Mouse (Mus musculus) E14TG2a.4 (cell line): ENCODE measurements around the gene Plscr3.

Experiments
- H3K27me3 ChIP-seq: 2 replicates; pipeline ENCODE4 v1.6.1; 2014; ENCODE audit warnings: low read length, control low read depth; ENCODE audit not compliant: insufficient read depth
- H3K36me3 ChIP-seq: 2 replicates; pipeline ENCODE4 v1.6.1; 2014; ENCODE audit warnings: low read length, control low read depth; ENCODE audit not compliant: insufficient read depth
- H3K4me1 ChIP-seq: replicated peaks from 2 replicates; pipeline ENCODE4 v1.6.1; 2014; ENCODE audit warnings: low read depth, low read length, control low read depth
- H3K4me3 ChIP-seq: replicated peaks from 2 replicates; pipeline ENCODE4 v1.5.1; 2014; ENCODE audit warnings: mild to moderate bottlenecking, low read length
- H3K9me3 ChIP-seq: 2 replicates; pipeline ENCODE4 v1.6.1; 2014; ENCODE audit warnings: low read length, control low read depth
- CTCF ChIP-seq: conservative IDR thresholded peaks from 2 replicates; pipeline ENCODE4 v1.5.1; 2014; ENCODE audit warnings: low read length
- NANOG ChIP-seq: IDR thresholded peaks from 2 replicates; pipeline ENCODE4 v1.6.1; 2014; ENCODE audit warnings: borderline replicate concordance, low read length, mixed read lengths
- POU5F1 ChIP-seq: IDR thresholded peaks from 2 replicates; pipeline ENCODE4 v1.6.1; 2014; ENCODE audit warnings: low read length, borderline replicate concordance

Gene Plscr3

GRCm38 (mm10) chr11:69846198-69846680 is at the start of gene Plscr3:
Gene Plscr3, plus strand, starts transcription at chr11:69846376.
- Histone ChIP-seq H3K4me1 (peaks cover 37% of the 10 kb centered on the region), H3K9me3 (no peaks in the 10 kb centered on the region), H3K27me3 (peaks cover 22% of the 10 kb centered on the region), H3K36me3 (peaks cover 33% of the 10 kb centered on the region), H3K4me3 (peak within 1 kb of the TSS; percentile 86)
- TF ChIP-seq NANOG (no peak), POU5F1 (no peak), CTCF (no peak)

GRCm38 (mm10) chr11:69797924-69798323 is 48.3 kb upstream of the Plscr3 start:
- Histone ChIP-seq H3K4me3 (no peak overlapping the region), H3K4me1 (peaks cover 65% of the 10 kb centered on the region), H3K27me3 (peaks cover 69% of the 10 kb centered on the region), H3K9me3 (no peaks in the 10 kb centered on the region), H3K36me3 (no peaks in the 10 kb centered on the region)
- no peak for TF ChIP-seq CTCF
- no peak for TF ChIP-seq POU5F1
- TF ChIP-seq NANOG: no peak

GRCm38 (mm10) chr11:69799394-69800137 is 46.6 kb upstream of the Plscr3 start:
- TF ChIP-seq POU5F1 (no peak), NANOG (no peak), CTCF (no peak)
- Histone ChIP-seq H3K36me3 (no peaks in the 10 kb centered on the region), H3K27me3 (peaks cover 76% of the 10 kb centered on the region)

GRCm38 (mm10) chr11:69800138-69800391 is 46.1 kb upstream of the Plscr3 start:
- Histone ChIP-seq H3K36me3 (no peaks in the 10 kb centered on the region), H3K4me3 (peak overlapping the region; percentile 83), H3K4me1 (peaks cover 68% of the 10 kb centered on the region), H3K9me3 (no peaks in the 10 kb centered on the region), H3K27me3 (peaks cover 81% of the 10 kb centered on the region)
- no peak for TF ChIP-seq NANOG
- no peak for TF ChIP-seq CTCF
- no peak for TF ChIP-seq POU5F1

More at GRCm38 (mm10) chr11:69799394-69800137, 46.6 kb upstream of the Plscr3 start:
- Histone ChIP-seq H3K4me3 (peak overlapping the region; percentile 83), H3K9me3 (no peaks in the 10 kb centered on the region), H3K4me1 (peaks cover 67% of the 10 kb centered on the region)

- Histone ChIP-seq H3K27me3 (peaks cover 83% of the 10 kb centered on the region), H3K36me3 (no peaks in the 10 kb centered on the region), H3K9me3 (no peaks in the 10 kb centered on the region), H3K4me3 (peak overlapping the region; percentile 83), H3K4me1 (peaks cover 72% of the 10 kb centered on the region)
- TF ChIP-seq CTCF: no peak
- no peak for TF ChIP-seq NANOG
- TF ChIP-seq POU5F1: no peak
Measured at GRCm38 (mm10) chr11:69800392-69801197, 45.6 kb upstream of the Plscr3 start.

- H3K9me3 ChIP-seq: no peaks in the 10 kb centered on the region
- TF ChIP-seq NANOG (no peak), POU5F1 (no peak), CTCF (no peak)
- H3K27me3 ChIP-seq: peaks cover 77% of the 10 kb centered on the region
- H3K36me3 ChIP-seq: no peaks in the 10 kb centered on the region
- peaks cover 72% of the 10 kb centered on the region for H3K4me1 ChIP-seq
- H3K4me3 ChIP-seq: peak within 1 kb of the TSS; percentile 83
Measured at GRCm38 (mm10) chr11:69801379-69801977, 44.7 kb upstream of the Plscr3 start, which contains the start of gene Fgf11. Gene Fgf11, minus strand, starts transcription at chr11:69801857.

- Histone ChIP-seq H3K27me3 (peaks cover 67% of the 10 kb centered on the region), H3K4me1 (peaks cover 72% of the 10 kb centered on the region), H3K36me3 (no peaks in the 10 kb centered on the region), H3K4me3 (peak overlapping the region; percentile 83), H3K9me3 (no peaks in the 10 kb centered on the region)
- no peak for TF ChIP-seq NANOG
- TF ChIP-seq CTCF: no peak
- no peak for TF ChIP-seq POU5F1
Measured at GRCm38 (mm10) chr11:69802648-69803105, 43.5 kb upstream of the Plscr3 start.

GRCm38 (mm10) chr11:69803328-69803727 is 42.8 kb upstream of the Plscr3 start:
- Histone ChIP-seq H3K36me3 (no peaks in the 10 kb centered on the region), H3K4me3 (peak overlapping the region; percentile 83), H3K4me1 (peaks cover 72% of the 10 kb centered on the region), H3K9me3 (no peaks in the 10 kb centered on the region), H3K27me3 (peaks cover 61% of the 10 kb centered on the region)
- TF ChIP-seq NANOG: no peak
- no peak for TF ChIP-seq CTCF
- no peak for TF ChIP-seq POU5F1
